Mouse (Mus musculus) heart, postnatal 4 days (tissue): ENCODE data around the gene B3gnt2. TPM values are rescaled to one million over a fixed set of nuclear protein-coding genes. Genes with fewer than 3 reads are reported as not detected.
"Not testable (repeated sequence)": the region's sequence is repeated elsewhere in the genome, so short reads cannot be mapped to it uniquely, and the experiment has no call there.

Experiments
- DNase-seq: peaks from one replicate; pipeline ENCODE4 v3.0.0; 2021
- total RNA-seq, 2 experiments: library from RNA; stranded (reverse); gene quantifications; 2 replicates each; pipeline ENCODE4 v1.2.3; 2021

Gene B3gnt2
- total RNA-seq, 2 experiments from 2014 or later = 7.4 to 8.1 TPM

DNA sequence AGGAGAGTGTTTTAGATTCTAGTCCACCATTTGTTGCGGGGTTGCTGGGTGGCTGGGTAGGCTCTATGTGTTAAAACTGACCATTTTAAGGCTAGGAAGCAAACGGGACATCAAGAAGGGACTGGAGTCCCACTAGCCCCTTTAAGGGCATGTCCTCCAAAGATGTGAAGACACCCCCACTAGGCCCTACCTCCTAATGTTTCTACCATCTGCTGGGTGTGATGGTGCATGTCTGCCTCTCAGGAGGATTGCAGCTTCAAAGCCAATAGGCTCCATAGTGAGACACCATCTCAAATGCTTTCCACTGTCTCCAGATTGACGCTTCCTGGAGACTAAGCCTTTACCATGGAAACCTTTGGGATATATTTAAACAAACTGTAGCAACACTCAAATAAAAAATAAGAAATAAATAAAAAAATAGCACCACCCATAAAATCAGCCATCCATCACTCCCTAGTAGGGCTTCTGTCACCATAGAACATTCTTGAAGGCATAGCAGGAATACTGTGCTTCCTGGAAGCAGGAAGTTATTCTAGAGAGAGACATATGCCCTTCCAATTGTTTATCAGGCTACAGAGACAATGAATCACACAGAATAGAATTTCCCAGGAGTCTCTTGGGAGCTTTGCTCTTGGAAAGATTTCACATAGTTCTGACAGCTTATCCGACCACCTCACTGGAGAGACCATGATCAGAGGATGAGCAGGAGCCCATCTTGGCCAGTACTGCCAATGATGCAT lies 97.0 kb downstream of the B3gnt2 start:
- no peak for DNase-seq

DNA sequence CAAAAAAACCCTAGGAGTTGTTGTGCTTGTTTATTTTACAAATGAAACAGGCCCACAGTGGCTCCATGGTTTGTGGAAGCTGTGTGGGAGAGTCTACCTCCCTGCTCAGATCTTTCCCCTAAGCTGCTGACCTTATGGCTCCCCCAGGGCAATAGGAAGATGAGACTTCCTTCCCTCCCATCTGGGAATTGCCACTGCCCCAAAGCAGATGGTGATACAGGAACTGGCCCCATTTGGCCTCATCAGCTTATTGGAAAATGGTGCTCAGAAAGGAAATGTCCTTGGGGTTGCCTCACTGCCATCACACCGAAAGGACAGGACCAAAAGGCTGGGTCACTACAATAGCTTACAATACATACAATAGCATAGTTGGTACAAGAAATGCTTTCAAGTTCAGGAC lies 97.7 kb downstream of the B3gnt2 start:
- DNase-seq = no peak

DNA sequence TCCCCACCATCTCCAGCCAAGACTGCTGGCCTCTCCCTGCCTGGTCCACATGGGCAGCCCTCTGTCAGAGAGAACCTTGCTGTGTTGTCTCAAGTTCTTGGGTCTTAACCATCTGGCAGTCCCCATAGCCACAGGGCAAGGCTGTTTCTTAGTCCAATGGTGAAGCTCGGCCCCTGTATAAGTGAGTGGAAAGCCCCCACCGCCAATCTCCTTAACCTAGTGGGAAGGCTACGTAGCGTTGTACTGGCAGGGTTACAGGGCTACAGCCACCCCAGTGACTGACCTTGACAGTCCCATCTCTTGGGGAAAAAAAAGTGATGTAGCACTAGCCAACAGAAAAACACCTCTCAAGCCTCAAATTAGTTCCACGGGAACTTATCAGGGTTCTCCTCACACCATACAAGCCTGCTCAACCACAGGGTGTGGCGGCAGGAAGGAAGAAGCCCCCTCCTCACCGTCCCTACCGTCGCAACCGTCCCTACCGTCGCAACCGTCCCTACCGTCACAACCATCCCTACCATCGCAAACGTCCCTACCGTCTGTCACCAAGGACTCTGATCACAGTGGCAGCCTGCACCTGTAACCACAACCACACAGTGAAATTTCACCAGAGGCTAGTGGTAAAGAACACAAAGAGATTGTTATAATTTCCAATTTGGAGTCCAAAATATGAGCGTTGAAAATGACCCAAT lies 98.4 kb downstream of the B3gnt2 start:
- DNase-seq = no peak

DNA sequence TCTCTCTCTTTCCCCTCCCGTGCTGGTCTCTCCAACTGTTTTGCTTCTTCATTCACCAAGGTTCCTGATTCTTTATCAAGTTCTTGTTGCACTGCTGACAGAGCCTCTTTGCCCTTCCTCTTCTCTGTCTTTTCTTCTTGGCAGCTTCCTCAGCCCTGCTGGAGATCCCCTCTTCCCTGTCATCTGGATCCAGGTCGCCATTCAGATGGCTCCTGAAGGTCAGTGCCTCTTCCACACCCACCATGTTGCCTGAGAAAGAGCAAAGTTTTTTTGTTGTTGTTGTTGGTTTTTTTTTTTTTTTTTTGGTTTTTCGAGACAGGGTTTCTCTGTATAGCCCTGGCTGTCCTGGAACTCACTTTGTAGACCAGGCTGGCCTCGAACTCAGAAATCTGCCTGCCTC lies 101.0 kb downstream of the B3gnt2 start:
- no peak for DNase-seq

DNA sequence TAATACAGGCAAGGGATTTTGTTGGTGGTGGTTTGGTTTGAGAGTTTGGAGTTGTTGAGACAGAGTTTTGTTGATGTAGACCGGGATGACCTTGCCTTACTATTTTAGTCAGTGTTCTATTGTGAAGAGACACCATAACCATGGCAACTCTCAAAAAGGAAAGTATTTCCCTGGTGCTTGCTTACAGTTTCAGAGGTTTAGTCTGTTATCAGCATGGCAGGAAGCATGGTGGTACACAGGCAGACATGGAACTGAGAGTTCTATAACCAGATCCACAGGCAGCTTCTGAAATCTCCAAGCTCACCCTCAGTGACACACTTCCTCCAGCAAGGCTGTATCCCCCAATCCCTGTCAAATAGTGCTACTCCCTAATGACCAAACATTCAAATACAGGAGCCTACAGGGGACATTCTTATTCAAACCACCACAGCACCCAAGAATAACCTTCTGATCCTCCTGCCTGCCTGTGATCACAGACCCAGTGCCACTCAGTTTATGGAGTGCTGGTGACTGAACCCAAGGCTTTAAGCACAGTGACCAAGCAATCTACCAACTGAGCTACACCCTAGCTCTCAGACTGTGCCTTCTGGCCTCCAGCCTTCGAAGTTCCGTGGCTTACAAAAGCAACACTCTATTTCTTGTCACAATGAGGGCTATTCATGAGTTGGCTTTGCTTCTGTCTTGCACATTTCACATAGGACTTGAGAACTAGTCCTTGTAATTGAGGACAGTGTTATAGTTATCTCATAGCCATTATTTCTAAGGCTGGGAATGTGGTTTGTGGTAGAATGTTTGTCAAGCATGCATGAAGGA lies 104.4 kb downstream of the B3gnt2 start:
- no peak for DNase-seq

DNA sequence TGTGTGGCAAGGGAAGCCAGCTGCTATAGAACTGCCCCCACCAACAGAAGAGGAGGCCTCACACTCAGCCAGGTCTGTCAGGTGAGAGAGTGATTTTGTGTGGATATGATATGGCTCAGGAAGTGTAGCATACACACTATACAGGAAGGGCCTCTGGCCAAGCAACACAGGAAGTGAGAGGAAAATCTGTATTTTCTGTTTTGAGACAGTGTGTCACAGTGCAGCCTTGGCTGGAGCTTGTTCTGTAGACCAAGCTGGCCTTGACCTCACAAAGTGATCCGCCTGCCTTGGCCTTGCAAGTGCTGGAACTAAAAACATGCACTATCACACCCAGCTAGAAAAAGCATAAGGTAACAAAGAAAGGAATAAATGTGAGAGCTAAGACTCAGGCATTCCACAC lies 105.6 kb downstream of the B3gnt2 start:
- DNase-seq = no peak

DNA sequence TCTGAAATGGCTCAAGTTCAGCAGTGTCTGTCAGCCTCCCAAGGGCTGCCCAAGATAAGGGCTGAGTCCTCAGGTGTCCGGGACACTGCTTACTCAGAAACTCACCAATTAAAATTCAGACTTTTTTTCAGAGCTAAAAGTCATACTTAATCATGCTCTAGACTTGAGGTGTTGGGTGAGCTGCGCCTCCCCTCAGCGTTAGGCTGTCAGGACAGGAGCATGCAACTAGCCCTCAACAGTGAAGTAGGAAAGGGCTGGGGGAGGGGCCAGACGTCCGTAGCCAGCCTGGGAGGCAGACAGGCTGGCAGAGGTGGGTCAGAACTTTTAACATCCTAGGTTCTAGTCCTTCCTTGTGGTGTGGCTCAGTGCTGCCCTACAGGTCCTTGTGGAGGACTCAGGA lies 108.2 kb downstream of the B3gnt2 start:
- no peak for DNase-seq

DNA sequence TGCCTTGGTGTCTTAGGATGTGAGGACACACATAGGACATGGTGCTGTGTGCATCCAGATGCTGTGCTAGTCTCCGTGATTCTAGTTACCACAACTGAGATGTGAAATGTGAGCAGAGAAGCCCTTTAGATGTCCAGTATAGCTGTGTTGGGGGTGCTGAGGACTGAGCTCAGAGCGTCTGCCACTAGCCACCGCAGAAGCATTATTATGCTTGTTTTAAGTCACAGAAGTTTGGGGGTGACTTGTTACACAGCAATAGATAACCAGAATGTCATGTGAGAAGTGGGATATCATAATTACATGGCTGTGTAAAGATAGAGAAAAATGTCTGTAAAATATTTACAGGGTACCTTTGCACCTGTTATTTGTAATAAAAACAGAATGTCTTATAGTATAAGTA lies 109.2 kb downstream of the B3gnt2 start:
- no peak for DNase-seq

DNA sequence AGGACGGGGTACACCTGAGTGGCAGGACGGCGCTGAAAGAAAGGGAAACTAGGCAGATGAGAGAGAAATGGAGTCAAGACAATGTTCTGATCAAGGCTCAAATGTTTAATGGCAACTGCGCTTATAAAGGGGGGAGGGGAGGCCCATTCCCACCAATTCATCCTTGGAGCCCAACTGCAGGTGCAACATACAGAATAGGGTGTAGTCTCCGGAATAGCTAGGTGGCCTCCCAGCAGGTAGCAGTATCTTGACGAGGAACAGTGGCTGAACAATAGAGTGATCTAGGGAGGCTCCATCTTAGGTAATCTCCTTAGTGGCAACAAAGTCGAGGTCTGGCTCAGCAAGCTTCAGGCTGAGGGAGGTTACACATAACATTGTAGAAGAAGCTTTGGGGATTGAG lies 113.4 kb downstream of the B3gnt2 start:
- no peak for DNase-seq

DNA sequence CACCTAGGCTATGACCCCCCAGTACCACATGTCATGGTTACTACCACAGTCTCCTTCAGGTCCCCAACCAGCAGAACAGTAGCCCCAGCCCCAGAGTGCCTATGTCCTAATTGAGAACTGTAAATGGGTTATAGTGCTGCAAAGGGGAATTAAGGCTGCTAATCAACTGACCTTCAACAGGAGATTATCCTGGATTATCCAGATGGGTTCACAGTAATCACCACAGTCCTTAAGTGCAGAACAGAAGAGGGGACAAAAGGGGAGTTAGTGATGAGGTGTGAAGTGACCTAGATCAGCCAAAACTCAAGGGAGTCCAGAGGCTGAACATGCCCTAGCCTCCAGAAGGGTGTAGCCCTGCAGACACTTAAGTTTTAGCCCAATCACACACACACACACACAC lies 115.4 kb downstream of the B3gnt2 start:
- DNase-seq = no peak

DNA sequence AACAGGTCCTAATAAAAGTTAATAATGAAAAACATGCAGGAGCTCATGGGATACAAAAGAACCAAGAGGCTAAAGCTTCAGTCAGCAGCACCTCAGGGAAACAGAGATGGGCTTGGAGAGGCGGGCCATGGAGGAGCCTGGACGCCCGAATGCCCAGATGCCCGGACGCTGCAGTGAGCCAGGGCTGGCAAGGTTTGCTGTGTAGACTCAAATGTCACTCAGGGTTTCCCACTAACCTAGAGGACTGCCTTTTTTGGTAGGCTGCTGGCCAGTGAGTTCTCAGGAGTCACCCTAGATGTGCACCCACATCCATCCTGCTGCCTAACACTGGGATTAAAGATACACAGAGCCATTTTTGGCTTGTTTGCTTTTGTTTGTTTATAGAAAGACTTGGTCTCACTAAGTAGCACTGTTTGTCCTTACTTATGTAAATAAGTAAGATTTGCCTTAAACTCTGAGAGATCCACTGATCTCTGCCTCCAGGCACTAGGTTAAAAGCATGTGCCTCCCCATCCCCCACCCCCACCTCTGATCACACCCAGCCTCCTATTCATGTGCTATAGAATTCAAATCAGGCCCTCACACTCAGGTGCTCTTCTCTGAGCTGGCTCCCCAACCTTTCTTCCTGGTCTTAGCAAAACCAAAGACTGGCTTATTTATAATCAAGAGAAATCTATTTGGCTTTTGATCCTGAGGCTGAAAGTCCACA lies 117.0 kb downstream of the B3gnt2 start:
- no peak for DNase-seq

DNA sequence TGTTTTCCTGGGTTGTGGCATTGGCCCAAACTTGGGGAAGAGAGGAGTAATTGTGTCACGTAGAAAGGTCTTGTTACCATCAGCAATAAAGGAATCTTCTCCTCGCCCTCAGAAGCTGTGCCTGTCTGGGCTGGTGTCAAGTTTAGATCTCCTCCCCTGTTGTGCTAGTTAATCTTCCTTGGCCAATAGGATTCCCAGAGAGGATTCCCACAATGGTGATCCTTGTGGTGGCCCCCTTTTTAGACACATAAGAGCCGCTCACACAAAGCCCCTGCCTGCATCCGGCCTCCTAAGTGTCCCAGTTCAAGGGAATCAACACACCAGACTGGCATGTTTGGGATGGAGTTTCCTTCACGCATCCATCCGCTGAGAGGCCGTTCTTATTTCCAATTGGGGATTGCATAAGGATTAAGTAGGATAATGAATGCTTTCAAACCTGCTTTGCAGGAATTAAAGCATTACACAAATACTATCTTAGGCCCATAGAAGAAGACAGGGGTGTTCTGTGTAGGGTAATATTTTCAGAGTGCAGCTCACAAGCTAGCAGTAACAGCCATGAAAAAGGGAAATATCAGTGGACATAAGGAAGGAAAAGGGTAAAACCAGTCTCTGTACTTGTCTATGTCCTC lies 118.6 kb downstream of the B3gnt2 start:
- no peak for DNase-seq

DNA sequence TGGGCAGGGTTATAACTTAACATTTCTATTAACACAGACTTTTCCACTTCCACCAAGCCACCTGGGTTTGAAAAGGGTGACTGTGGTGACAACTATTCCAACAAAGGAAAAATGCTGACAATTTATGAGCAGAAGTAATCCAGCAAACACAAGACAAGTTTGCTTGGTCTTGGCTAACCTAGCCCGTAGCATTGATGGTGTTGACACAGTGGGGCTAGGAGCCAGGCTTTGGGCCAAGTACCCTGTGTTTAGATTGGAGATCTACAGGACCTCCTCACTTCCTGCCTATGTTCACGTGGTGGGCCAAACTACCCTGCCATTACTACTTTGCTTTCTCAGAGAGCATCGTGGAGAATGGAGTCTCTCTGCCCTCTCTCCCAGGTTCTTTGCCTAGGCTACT lies 119.3 kb downstream of the B3gnt2 start:
- no peak for DNase-seq

DNA sequence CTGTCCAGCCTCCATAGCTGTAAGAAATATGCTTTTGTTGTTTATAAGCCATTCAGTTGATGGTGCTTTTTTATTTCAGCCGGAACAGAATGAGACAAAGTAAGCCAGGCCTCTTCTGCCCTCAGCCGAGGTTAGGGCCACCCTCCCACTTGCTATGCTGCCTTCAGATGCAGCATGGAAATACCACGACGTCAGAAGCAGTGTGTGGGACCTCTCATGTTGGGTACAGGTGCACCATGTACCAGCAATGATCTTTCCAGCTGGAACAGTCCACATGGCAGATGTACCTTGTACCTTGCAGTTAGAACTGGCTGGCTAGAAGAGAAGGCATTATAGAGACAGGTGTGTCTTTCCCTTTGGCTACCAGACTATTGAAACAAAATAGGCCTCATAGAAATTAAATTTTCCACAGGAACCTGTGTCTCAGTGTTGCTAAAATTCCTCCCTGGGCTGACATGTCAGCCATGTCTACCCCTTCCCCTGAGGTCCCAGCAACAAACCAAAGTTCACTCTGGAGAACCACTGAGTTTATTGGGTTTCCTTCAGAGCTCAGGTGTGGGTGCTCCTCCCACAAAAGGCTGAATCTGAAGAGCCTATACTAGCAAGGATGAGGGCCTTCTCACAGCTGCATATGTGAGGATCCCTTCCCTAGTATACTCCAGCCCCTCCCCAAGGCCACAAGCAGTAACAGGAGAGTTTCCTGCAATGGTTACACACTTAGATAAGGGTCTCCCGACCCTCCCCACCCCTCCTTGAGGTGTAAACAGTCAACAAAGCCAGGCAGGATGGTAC lies 121.1 kb downstream of the B3gnt2 start:
- DNase-seq = no peak

DNA sequence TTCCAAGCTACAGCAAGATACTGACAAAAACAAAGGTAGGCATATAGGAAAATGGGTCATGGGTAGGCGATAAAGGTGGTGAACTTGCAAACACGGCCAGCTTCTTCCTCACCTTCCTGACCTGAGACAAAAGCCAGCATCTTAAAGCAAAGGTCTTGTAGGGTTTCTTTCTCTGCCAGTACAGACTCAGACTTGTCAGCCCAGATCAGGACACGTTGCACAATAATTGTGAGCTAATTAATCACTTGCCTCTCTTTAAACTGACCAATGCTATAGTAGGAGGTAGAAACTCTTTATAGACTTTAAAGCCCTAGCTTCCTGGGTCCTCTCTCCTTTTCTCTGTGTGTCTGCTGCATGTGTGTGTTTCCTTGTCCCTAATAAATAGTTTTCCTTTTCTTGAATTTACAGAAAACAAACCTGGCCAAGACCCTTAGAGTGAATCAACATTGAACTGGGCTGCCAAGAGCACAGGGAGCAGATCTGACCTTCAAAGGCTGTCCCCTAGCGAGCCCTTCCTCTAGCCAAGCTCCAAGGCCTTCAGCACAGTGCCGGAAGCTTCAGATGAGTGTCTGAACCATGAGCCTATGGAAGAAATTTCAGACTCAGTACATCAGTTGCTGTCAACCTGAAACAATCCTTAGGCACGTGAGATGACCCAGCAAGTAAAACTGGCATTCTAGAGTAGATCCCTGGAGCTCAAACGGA lies 124.1 kb downstream of the B3gnt2 start:
- DNase-seq = no peak

DNA sequence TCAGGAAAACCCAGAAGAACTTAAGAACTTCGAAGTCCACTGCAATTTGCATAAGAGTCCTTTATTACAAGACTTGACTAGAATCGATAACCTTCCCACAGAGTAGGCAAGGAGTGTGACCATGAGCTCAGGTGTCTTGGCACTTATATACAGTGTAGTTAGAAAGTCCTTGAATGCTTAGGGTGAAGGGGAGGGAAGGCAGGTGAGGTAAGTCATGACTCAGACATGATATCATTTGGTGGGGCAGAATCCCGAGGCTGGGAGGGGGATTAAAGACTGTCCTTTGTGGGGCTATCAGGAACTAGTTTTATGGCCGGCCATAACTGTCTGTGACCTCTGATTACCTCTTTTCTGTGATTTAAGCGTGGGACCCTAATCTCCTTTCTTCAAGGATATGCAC lies 125.6 kb downstream of the B3gnt2 start:
- DNase-seq = not testable (repeated sequence)

DNA sequence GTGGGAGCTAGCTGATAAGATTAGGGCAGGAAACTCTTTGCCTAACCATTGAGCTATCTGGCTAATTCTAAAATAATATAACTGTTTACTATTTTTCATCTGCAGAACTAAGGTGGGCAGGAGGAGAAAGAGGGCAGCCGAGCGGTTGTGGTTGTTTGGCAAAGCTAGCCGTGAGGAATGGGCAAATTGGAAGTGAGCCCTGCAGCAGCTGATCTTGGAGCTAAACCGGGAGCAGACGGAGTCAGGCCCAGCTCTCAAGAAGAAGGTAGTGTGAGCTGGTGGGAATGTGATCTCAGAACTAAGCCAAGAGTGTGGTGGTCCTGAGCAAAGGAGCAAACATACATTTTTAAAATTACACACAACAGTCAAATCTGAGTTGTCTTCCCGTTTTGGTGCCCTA lies 126.8 kb downstream of the B3gnt2 start:
- DNase-seq = no peak

DNA sequence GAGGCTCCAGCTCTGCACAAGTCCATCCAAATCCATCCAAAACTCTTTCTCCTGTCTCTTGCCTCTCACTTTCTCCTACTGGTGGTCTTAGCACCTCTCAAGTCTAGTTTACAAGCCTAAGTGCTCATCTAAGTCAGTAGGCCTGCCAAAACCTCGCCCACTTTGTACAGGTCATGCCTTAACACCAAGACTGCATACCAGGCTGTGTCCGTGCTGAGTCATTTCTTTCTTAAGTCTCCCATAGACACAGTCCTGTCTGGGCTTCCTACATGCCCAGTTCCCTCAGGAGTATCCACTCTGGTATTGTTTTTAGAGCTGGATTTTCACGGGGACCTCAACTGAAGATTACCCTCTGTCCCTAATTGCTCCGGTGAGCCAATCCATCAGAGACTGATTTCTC lies 127.9 kb downstream of the B3gnt2 start:
- DNase-seq = no peak

DNA sequence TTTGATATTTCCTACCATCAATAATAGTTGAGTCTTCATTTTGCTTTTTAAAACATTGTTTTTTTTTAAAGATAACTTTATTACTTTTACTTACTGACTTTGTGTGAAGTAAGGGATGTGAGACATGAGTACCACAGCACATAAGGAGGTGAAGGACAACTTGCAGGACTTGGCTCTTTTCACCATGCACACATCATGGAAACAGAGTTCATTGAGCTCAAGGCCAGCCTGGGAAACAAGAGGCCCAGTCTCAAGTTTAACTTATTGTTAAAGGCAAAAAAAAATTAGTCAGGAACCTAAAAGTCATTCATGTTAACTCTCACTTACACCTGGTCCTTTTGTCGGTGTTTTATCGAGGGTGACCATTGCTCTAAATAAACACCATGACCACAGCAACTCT lies 137.7 kb downstream of the B3gnt2 start:
- DNase-seq = no peak

DNA sequence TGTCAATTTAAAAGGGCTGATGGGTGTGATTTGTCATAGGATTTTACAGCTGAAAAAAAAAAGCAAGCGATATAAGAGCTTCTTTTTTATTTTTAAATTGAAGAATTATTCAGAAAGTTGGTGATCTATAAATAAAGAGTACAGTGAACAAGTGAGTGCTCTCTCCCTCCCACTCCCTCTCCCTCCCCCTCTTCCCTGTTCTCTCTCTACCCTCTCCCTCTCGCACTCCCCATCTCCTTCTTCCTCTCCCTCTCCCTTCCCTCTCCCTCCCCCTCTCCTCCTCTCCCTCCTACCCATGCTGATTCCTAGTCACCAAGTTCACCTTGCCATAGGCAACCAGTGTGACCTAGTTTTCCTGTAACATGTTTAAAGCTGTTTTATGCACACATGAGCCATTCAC lies 140.7 kb downstream of the B3gnt2 start:
- no peak for DNase-seq

DNA sequence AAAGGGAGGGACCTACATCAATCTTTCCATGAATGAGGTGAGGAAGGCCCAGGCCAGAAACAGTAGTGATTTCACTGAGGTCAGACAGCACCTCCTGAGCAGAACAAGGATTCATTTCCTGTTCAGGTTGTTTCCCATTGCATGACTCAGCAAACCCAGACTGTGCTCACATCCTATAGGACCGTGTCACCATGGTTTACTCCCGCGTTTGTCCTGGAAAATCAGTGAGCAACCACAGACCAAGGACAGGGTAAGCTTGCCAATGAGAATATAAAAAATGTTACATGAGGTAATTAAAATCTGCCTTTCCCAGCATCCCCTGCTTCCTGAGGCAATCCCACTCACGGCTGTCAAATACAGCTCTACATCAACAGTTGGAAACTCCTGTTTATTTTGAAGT lies 141.2 kb downstream of the B3gnt2 start:
- no peak for DNase-seq
